Mouse (Mus musculus) E14TG2a.4 (cell line): ENCODE data around the gene Ly6g6f.

Experiments
- CTCF ChIP-seq: conservative IDR thresholded peaks from 2 replicates; pipeline ENCODE4 v1.5.1; 2014; ENCODE audit warnings: low read length
- POU5F1 ChIP-seq: IDR thresholded peaks from 2 replicates; pipeline ENCODE4 v1.6.1; 2014; ENCODE audit warnings: low read length, borderline replicate concordance

DNA sequence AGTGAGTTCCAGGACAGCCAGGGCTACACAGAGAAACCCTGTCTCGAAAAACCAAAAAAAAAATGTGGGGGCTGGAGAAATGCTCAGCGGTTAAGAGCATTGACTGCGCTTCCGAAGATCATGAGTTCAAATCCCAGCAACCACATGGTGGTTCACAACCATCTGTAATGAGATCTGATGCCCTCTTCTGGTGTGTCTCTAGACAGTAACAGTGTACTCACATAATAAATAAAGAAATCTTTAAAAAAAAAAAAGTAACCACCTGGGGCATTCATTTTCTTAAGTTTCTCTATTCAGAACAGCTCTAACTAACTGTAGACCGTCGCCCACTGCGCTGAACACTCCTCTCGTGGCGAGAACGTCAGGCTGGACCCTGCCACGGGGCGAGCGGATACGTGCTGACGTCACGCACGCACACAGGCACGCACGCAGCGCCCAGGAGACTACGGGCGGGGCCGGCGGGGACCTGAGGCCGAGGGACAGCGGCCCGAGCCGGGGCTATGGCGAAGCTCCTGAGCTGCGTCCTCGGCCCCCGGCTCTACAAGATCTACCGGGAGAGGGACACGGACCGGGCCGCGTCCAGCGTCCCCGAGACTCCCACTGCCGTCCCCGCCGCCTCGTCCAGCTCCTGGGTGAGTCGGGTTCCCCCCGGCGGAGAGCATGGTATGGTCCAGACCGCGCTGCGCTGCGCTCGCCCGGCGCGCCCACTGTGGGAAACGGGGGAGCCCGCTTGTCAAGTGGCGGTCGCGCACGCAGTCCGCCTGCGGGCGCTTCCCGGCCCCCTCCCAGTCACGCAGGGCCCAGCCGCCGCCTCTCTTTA, 3.6 kb upstream of the Ly6g6f start, which contains the start of gene Abhd16a:
- TF ChIP-seq CTCF (no peak), POU5F1 (no peak)
